Mouse (Mus musculus): ENCODE measurements around the gene Gdf7.

DNA sequence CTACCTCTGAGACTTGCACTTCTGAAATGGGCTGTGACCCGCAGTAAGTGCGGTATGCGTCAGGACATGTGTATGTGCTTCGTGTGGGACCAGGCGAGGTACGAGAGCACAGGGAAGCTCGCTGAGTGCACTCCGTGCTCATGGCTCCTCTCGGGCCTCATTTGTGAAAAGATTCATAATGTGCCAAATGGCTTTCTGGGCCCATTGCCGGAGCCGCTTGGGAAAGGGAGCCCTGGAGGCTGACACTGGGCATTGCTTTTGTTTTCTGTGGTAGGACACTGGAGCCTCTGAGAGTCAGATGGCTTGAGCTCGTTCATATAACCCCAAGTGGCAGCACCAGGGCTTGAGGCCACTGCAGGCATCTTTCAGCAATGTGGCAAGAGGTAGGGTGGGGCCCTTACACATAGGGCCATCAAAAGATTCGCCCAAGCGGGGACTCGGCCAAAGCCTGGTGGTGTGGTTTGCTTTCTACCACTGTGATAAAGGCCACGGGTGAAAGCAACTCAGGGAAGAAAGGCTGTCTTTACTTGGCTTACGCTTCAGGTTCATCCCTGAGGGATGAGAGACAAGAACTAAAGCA is 24.3 kb upstream of the Gdf7 start:
- no peak for TF ChIP-seq CTCF (conservative IDR thresholded peaks at IDR 0.05; ENCODE audit: low read length)
- TF ChIP-seq NANOG (IDR thresholded peaks at IDR 0.05; ENCODE audit: borderline replicate concordance, low read length), result no peak
- no peak for TF ChIP-seq POU5F1 (IDR thresholded peaks at IDR 0.05; ENCODE audit: borderline replicate concordance, low read length)

Measured in E14TG2a.4 (cell line).